Mouse (Mus musculus) frontal cortex, postnatal 14 days (tissue): ENCODE data around the gene Sparcl1.
A peak's percentile ranks its signal among the peaks of the same experiment; 100 is the strongest.

Source experiments
- DNase-seq, 2 experiments: peaks; one replicate each; pipeline ENCODE4 v3.0.0; 2022; ENCODE audit warnings: low spot score in 2 of 2

Sparcl1 gene

GRCm38 (mm10) chr5:104113491-104114172 is at the start of gene Sparcl1:
Gene Sparcl1, minus strand, starts transcription at chr5:104113733.
- peak; percentile 43 to 58 for DNase-seq

GRCm38 (mm10) chr5:104161390-104161789 is 47.9 kb upstream of the Sparcl1 start:
- no peak for DNase-seq

GRCm38 (mm10) chr5:104160581-104160980 is 47.0 kb upstream of the Sparcl1 start:
- no peak for DNase-seq

GRCm38 (mm10) chr5:104158332-104159052 is 45.0 kb upstream of the Sparcl1 start:
- peak; percentile 28 to 37 for DNase-seq

- no peak for DNase-seq
Measured at GRCm38 (mm10) chr5:104157701-104158100, 44.2 kb upstream of the Sparcl1 start.

- no peak for DNase-seq
Measured at GRCm38 (mm10) chr5:104150196-104150595, 36.7 kb upstream of the Sparcl1 start.

- DNase-seq, result no peak
Measured at GRCm38 (mm10) chr5:104149349-104149748, 35.8 kb upstream of the Sparcl1 start.

GRCm38 (mm10) chr5:104144057-104144456 is 30.5 kb upstream of the Sparcl1 start:
- DNase-seq, result no peak

GRCm38 (mm10) chr5:104141067-104141466 is 27.5 kb upstream of the Sparcl1 start:
- DNase-seq, result no peak

GRCm38 (mm10) chr5:104137920-104138541 is 24.5 kb upstream of the Sparcl1 start:
- DNase-seq, result no peak

- DNase-seq, result no peak
Measured at GRCm38 (mm10) chr5:104133752-104134151, 20.2 kb upstream of the Sparcl1 start.

- no peak for DNase-seq
Measured at GRCm38 (mm10) chr5:104131544-104131943, 18.0 kb upstream of the Sparcl1 start.

GRCm38 (mm10) chr5:104130891-104131290 is 17.4 kb upstream of the Sparcl1 start:
- DNase-seq, result no peak

GRCm38 (mm10) chr5:104128281-104129031 is 14.9 kb upstream of the Sparcl1 start:
- DNase-seq, result no peak

GRCm38 (mm10) chr5:104127351-104127750 is 13.8 kb upstream of the Sparcl1 start:
- DNase-seq, result no peak

GRCm38 (mm10) chr5:104126561-104127320 is 13.2 kb upstream of the Sparcl1 start:
- no peak for DNase-seq

- no peak for DNase-seq
Measured at GRCm38 (mm10) chr5:104124016-104124658, 10.6 kb upstream of the Sparcl1 start.

GRCm38 (mm10) chr5:104115890-104116289 is 2.4 kb upstream of the Sparcl1 start:
- DNase-seq, result no peak

GRCm38 (mm10) chr5:104115118-104115517 is 1.6 kb upstream of the Sparcl1 start:
- peak in 1 of 2 experiments; percentile 49 for DNase-seq

GRCm38 (mm10) chr5:104112511-104112910 is 1.0 kb downstream of the Sparcl1 start:
- no peak for DNase-seq

- no peak for DNase-seq
Measured at GRCm38 (mm10) chr5:104112016-104112415, 1.5 kb downstream of the Sparcl1 start.
